Mouse (Mus musculus): ENCODE results near the gene Methig1.
"Not testable (repeated sequence)": the region's sequence is repeated elsewhere in the genome, so short reads cannot be mapped to it uniquely, and the experiment has no call there.

DNA sequence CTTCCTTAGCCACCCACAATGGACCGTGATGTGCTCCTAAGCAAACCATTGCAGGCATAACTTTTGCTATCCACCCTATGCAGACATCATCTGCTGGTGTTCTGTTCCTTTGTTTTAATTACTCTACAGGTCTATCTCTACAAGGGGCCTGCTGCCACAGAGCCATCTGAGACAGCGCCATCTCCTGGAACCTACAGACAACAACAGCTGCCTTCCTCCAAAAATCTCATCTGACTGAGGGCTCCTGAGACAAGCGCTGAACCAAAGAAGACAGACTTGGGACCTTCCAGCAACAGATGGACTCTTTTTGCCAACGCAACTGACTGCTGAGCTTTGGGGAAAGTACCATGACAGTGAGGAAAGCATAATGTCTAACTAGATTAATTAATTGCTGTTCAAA is 24.9 kb upstream of the Methig1 start:
- not testable (repeated sequence) for TF ChIP-seq CTCF (IDR thresholded peaks at IDR 0.05; ENCODE audit: borderline replicate concordance, insufficient read depth, low read length); POLR2A (IDR thresholded peaks at IDR 0.05; ENCODE audit: low read depth, low read length)
